Mouse (Mus musculus) thymus, postnatal 4 days (tissue): ENCODE results near the gene Fndc5.

Source experiments
- DNase-seq: peaks from one replicate; pipeline ENCODE4 v3.0.0; 2021

The Fndc5 gene

GRCm38 (mm10) chr4:129124652-129125146, 12.1 kb upstream of the Fndc5 start:
- no peak for DNase-seq

- DNase-seq, result no peak
Observed at GRCm38 (mm10) chr4:129125736-129126451, 10.9 kb upstream of the Fndc5 start.

GRCm38 (mm10) chr4:129128582-129129338, 8.0 kb upstream of the Fndc5 start:
- no peak for DNase-seq

GRCm38 (mm10) chr4:129129387-129129786, 7.4 kb upstream of the Fndc5 start:
- DNase-seq, result no peak

- peak; percentile 73 for DNase-seq
Observed at GRCm38 (mm10) chr4:129130149-129130548, 6.7 kb upstream of the Fndc5 start.

- peak; percentile 68 for DNase-seq
Observed at GRCm38 (mm10) chr4:129130755-129131303, 6.0 kb upstream of the Fndc5 start.

GRCm38 (mm10) chr4:129134799-129135585, 1.8 kb upstream of the Fndc5 start:
- peak; percentile 89 for DNase-seq

GRCm38 (mm10) chr4:129135637-129136036, 1.2 kb upstream of the Fndc5 start:
- DNase-seq, result no peak

GRCm38 (mm10) chr4:129136189-129136578, 615 bp upstream of the Fndc5 start:
- no peak for DNase-seq

- DNase-seq, result no peak
Observed at GRCm38 (mm10) chr4:129137392-129138321, 858 bp downstream of the Fndc5 start.

- DNase-seq, result no peak
Observed at GRCm38 (mm10) chr4:129139642-129140041, 2.8 kb downstream of the Fndc5 start.

GRCm38 (mm10) chr4:129140808-129141207, 4.0 kb downstream of the Fndc5 start:
- no peak for DNase-seq

- DNase-seq, result no peak
Observed at GRCm38 (mm10) chr4:129141560-129142438, 5.0 kb downstream of the Fndc5 start.

GRCm38 (mm10) chr4:129142439-129143045, 5.7 kb downstream of the Fndc5 start:
- DNase-seq, result no peak

GRCm38 (mm10) chr4:129143509-129143908, 6.7 kb downstream of the Fndc5 start:
- DNase-seq, result no peak

GRCm38 (mm10) chr4:129144401-129145367, 7.9 kb downstream of the Fndc5 start:
- no peak for DNase-seq

GRCm38 (mm10) chr4:129145411-129145810, 8.6 kb downstream of the Fndc5 start:
- no peak for DNase-seq

GRCm38 (mm10) chr4:129145943-129146342, 9.1 kb downstream of the Fndc5 start:
- no peak for DNase-seq

- DNase-seq, result no peak
Observed at GRCm38 (mm10) chr4:129146392-129146791, 9.6 kb downstream of the Fndc5 start.
